Mouse (Mus musculus) naive thymus-derived CD4-positive, alpha-beta T cell, adult 2 months (primary cell): ENCODE data around the gene Vmn1r73.

Experiments used
- DNase-seq: peaks from one replicate; pipeline ENCODE4 v3.0.0-alpha.2; 2011; ENCODE audit warnings: low read depth

The Vmn1r73 gene

DNA sequence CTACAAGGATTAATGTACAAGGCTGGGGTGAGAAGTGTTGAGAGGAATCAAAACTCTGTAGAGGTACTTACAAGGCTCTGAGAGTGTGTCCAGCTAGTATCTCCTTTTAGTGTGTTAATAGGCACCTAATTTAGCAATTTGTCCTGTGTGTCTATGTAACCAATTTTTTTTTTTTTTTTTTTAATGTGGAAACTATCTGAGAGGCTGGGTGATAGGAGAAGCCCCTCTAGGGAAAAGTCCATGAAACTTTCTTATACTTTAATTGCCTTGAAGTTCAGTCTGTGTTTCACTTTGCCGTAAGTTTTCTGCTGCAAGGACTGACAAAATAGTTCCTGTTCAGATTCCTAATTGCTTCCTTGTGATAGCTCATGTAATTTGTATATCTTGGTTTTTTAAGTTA is at the start of gene Vmn1r73:
Gene Vmn1r73 (plus strand): TSS at position 301 of the 400 bp plus-strand sequence.
- no peak for DNase-seq
